Mouse (Mus musculus) lung, embryonic 14.5 days (tissue): Measurements from ENCODE around the gene Shisa6. TPM values are rescaled to one million over a fixed set of nuclear protein-coding genes. Genes with fewer than 3 reads are reported as not detected.

Experiments used
- ATAC-seq: fragments of 200-750 bp; cut with Nextera tagmentation; 2 replicates; pipeline ENCODE4 v1.8.0; 2017; ENCODE audit warnings: mild to moderate bottlenecking, moderate TSS enrichment, moderate library complexity; ENCODE audit not compliant: insufficient read depth
- DNase-seq: peaks from one replicate; pipeline ENCODE4 v3.0.0-alpha.2; 2015
- H3K27ac ChIP-seq: fragments of 300-500 bp; sonication (generic); 2 replicates; pipeline ENCODE4 v1.5.1; 2014; ENCODE audit warnings: low read depth, mild to moderate bottlenecking, moderate library complexity
- H3K27me3 ChIP-seq: fragments of 300-500 bp; sonication (generic); 2 replicates; pipeline ENCODE4 v1.6.1; 2014; ENCODE audit warnings: low read length, control low read depth; ENCODE audit not compliant: insufficient read depth
- H3K36me3 ChIP-seq: fragments of 300-500 bp; sonication (generic); 2 replicates; pipeline ENCODE4 v1.6.1; 2014; ENCODE audit warnings: control low read depth; ENCODE audit not compliant: insufficient read depth
- H3K4me1 ChIP-seq: fragments of 300-500 bp; sonication (generic); 2 replicates; pipeline ENCODE4 v1.6.1; 2014; ENCODE audit warnings: antibody characterized with exemption, control low read depth; ENCODE audit not compliant: insufficient read depth
- H3K4me2 ChIP-seq: fragments of 300-500 bp; sonication (generic); 2 replicates; pipeline ENCODE4 v1.6.1; 2014; ENCODE audit warnings: mild to moderate bottlenecking
- H3K4me3 ChIP-seq: fragments of 300-500 bp; sonication (generic); 2 replicates; pipeline ENCODE4 v1.5.1; 2014; ENCODE audit warnings: low read depth, low read length
- H3K9ac ChIP-seq: fragments of 300-500 bp; sonication (generic); 2 replicates; pipeline ENCODE4 v1.6.1; 2014
- H3K9me3 ChIP-seq: fragments of 300-500 bp; sonication (generic); 2 replicates; pipeline ENCODE4 v1.6.1; 2016; ENCODE audit warnings: low read depth, low read length, control low read depth
- CTCF ChIP-seq: IDR thresholded peaks from 2 replicates; pipeline ENCODE4 v1.5.1; 2016; ENCODE audit warnings: antibody characterized with exemption, low read depth
- WGBS: fragments of 180-500 bp; shearing (Covaris S2); extraction: QIAGEN DNeasy Blood & Tissue Kit; methylation state at CpG from one replicate; pipeline ENCODE4 v1.1.7; 2014; 5-methylcytosine and 5-hydroxymethylcytosine counted together
- polyA plus RNA-seq: library from polyadenylated mRNA; unstranded; fragments of >200 nt; fragmentation: Nextera tagmentation; extraction: Ambion mirVana; gene quantifications from 2 replicates; pipeline ENCODE4 v1.2.1, GENCODE M21; 2014

Shisa6 gene
- polyA plus RNA-seq, 1 experiment from 2014 or later, result 0.14 TPM

- Histone ChIP-seq H3K27ac (no peak overlapping the region), H3K9me3 (no peaks in the 10 kb centered on the region), H3K4me3 (no peak overlapping the region), H3K4me2 (no peak overlapping the region), H3K27me3 (peaks cover 63% of the 10 kb centered on the region), H3K36me3 (no peaks in the 10 kb centered on the region), H3K4me1 (no peaks in the 10 kb centered on the region), H3K9ac (no peak overlapping the region)
- DNase-seq (no peak), ATAC-seq (no peak)
- WGBS, result 47% methylated on average over 4 of the region's 4 CpGs
- TF ChIP-seq CTCF, result no peak
Measured at GRCm38 (mm10) chr11:66524251-66524650, 1.5 kb downstream of the Shisa6 start.

- DNase-seq (no peak), ATAC-seq (no peak)
- Histone ChIP-seq H3K27ac (no peak overlapping the region), H3K9me3 (no peaks in the 10 kb centered on the region), H3K4me2 (no peak overlapping the region), H3K9ac (no peak overlapping the region), H3K27me3 (peaks cover 46% of the 10 kb centered on the region), H3K4me3 (no peak overlapping the region), H3K36me3 (no peaks in the 10 kb centered on the region), H3K4me1 (no peaks in the 10 kb centered on the region)
- no peak for TF ChIP-seq CTCF
- 54% methylated on average over 4 of the region's 4 CpGs for WGBS
Measured at GRCm38 (mm10) chr11:66522376-66522775, 3.4 kb downstream of the Shisa6 start.

GRCm38 (mm10) chr11:66519386-66519785, 6.4 kb downstream of the Shisa6 start:
- 54% methylated on average over 6 of the region's 6 CpGs for WGBS
- TF ChIP-seq CTCF, result no peak
- no peak for ATAC-seq
- Histone ChIP-seq H3K4me2 (no peak overlapping the region), H3K27ac (no peak overlapping the region), H3K4me3 (no peak overlapping the region), H3K4me1 (no peaks in the 10 kb centered on the region), H3K36me3 (no peaks in the 10 kb centered on the region), H3K9me3 (no peaks in the 10 kb centered on the region), H3K27me3 (peaks cover 20% of the 10 kb centered on the region), H3K9ac (no peak overlapping the region)
- DNase-seq, result peak; percentile 36

- no peak for ATAC-seq
Measured at GRCm38 (mm10) chr11:66514346-66514745, 11.4 kb downstream of the Shisa6 start.

GRCm38 (mm10) chr11:66500951-66501350, 24.8 kb downstream of the Shisa6 start:
- ATAC-seq (no peak), DNase-seq (peak; percentile 23)
- 0 out of 2 replicates have a peak, but pooled peaks cover 3% of the 10 kb centered on the region for H3K4me1 ChIP-seq
- no peaks in the 10 kb centered on the region for H3K27me3 ChIP-seq
- no peak overlapping the region for H3K27ac ChIP-seq
- H3K4me3 ChIP-seq, result no peak overlapping the region
- TF ChIP-seq CTCF, result peak; percentile 51
- H3K36me3 ChIP-seq, result no peaks in the 10 kb centered on the region
- 62% methylated on average over 2 of the region's 2 CpGs for WGBS
- H3K9ac ChIP-seq, result no peak overlapping the region
- H3K4me2 ChIP-seq, result no peak overlapping the region
- H3K9me3 ChIP-seq, result no peaks in the 10 kb centered on the region

More at GRCm38 (mm10) chr11:66514346-66514745, 11.4 kb downstream of the Shisa6 start:
- H3K36me3 ChIP-seq, result no peaks in the 10 kb centered on the region
- no peak overlapping the region for H3K4me3 ChIP-seq
- no peak overlapping the region for H3K9ac ChIP-seq
- no peak for DNase-seq
- H3K27me3 ChIP-seq, result no peaks in the 10 kb centered on the region
- H3K9me3 ChIP-seq, result no peaks in the 10 kb centered on the region
- no peak for TF ChIP-seq CTCF
- H3K27ac ChIP-seq, result no peak overlapping the region
- no peak overlapping the region for H3K4me2 ChIP-seq
- 34% methylated on average over 5 of the region's 5 CpGs for WGBS
- H3K4me1 ChIP-seq, result no peaks in the 10 kb centered on the region

DNA sequence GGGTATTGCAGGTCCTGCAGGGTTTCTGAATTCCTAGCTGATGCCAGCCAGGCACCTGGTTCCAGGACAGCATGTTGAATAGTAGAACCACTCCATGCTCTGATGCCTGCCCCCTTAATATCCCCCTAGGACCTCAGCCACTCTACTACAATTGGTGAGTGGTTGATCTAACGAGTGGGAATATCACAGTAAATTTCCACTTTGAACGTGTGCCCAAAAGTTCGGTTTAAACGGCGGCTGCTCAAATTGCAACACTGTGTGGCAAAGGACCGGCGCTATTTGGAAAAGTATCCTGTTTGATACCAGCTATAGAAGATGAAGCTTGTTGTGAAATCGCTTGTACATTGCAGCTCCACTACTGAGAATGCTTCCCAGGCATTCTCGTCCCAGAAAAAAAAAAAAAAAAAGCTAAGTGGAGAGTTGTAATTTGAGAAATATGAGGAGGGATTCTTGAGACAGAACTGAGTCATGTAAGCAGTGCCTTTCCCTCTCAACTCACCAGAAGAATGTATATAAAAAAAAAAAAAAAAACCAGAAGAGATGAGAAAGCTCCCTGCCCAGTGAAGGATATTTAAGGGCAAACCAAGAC, 26.8 kb downstream of the Shisa6 start:
- peak; percentile 62; the same call in 1 of the 2 replicates for ATAC-seq
- no peak overlapping the region for H3K4me3 ChIP-seq
- H3K36me3 ChIP-seq, result no peaks in the 10 kb centered on the region
- 37% methylated on average over 9 of the region's 9 CpGs for WGBS
- peak; percentile 65 for DNase-seq
- H3K9me3 ChIP-seq, result no peaks in the 10 kb centered on the region
- H3K27ac ChIP-seq, result no peak overlapping the region
- no peak for TF ChIP-seq CTCF
- H3K9ac ChIP-seq, result no peak overlapping the region
- H3K4me2 ChIP-seq, result 0 out of 2 replicates have a peak overlapping the region, but pooled peaks have one; percentile 23
- H3K27me3 ChIP-seq, result no peaks in the 10 kb centered on the region
- H3K4me1 ChIP-seq, result 0 out of 2 replicates have a peak, but pooled peaks cover 3% of the 10 kb centered on the region

- no peak for ATAC-seq
- WGBS, result 50% methylated on average over 9 of the region's 9 CpGs
Measured at GRCm38 (mm10) chr11:66496235-66496634, 29.5 kb downstream of the Shisa6 start.

More at GRCm38 (mm10) chr11:66496235-66496634, 29.5 kb downstream of the Shisa6 start:
- Histone ChIP-seq H3K4me2 (no peak overlapping the region), H3K4me3 (no peak overlapping the region), H3K4me1 (0 out of 2 replicates have a peak, but pooled peaks cover 3% of the 10 kb centered on the region), H3K36me3 (no peaks in the 10 kb centered on the region), H3K9ac (no peak overlapping the region), H3K9me3 (no peaks in the 10 kb centered on the region), H3K27ac (no peak overlapping the region), H3K27me3 (no peaks in the 10 kb centered on the region)
- TF ChIP-seq CTCF, result no peak
- DNase-seq, result no peak
